Mouse (Mus musculus) cortical plate, adult 2 months (tissue): ENCODE measurements around the gene Nek5.

Experiments used
- CTCF ChIP-seq: fragments of 200-500 bp; IDR thresholded peaks from 2 replicates; pipeline ENCODE4 v1.5.1; 2011; ENCODE audit warnings: mild to moderate bottlenecking, control low read depth, low read length; ENCODE audit not compliant: insufficient read depth; ENCODE audit errors: extremely low read depth
- POLR2A ChIP-seq: fragments of 200-500 bp; IDR thresholded peaks from 2 replicates; pipeline ENCODE4 v1.6.1; 2011; ENCODE audit warnings: mild to moderate bottlenecking, low read length, control low read depth; ENCODE audit not compliant: insufficient read depth; ENCODE audit errors: extremely low read depth

- peak; percentile 46; the same call in 1 of the 2 replicates for TF ChIP-seq CTCF
- peak; percentile 54; the same call in 1 of the 2 replicates for TF ChIP-seq POLR2A
These were observed 41.3 kb upstream of the Nek5 start, which contains the start of gene Nek3 for GRCm38 (mm10) chr8:22166080-22166603.
